Mouse (Mus musculus) CD4-positive helper T cell, adult 2 months (primary cell): ENCODE measurements around the gene Ccdc71l.

ENCODE experiments used
- DNase-seq: peaks from one replicate; pipeline ENCODE4 v3.0.0-alpha.2; 2012; ENCODE audit warnings: low read depth, missing footprints, low spot score

Gene Ccdc71l

DNA sequence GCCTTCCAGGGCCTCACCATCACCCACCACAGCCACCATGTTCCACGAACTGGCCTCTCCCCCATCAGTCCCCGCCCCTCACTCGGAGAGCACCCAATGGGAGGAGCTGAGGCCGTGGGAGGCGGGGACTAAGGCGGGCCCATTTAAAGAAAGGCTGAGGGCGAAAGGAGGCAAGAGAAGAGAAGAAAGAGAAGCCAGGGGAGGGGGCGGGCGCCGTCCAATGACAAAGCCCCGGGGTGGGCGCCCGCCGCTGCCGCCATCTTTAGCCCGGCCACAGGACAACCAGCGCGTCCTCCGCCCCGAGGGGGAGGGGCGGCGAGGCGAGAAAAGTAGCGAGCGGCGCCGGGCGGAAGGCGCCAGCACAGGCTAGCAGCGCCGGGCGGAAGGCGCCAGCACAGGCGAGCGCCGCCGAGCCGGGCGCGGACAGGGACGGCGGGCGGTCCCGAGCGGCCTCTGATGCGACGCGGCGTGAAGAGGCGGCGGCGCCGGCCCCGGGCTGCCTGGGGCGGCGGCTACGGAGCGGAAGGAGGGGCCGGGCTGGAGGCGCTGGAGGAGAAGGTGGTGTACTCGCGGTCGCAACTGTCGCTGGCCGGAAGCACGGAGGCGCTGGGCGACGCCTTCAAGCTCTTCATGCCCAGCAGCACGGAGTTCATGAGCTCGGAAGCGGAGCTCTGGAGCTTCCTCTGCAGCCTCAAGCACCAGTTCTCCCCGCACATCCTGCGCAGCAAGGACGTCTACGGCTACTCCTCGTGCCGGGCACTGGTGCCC, at the start of gene Ccdc71l:
Gene Ccdc71l (plus strand): TSS at position 177 of the 768 bp plus-strand sequence.
- DNase-seq = peak; percentile 88

DNA sequence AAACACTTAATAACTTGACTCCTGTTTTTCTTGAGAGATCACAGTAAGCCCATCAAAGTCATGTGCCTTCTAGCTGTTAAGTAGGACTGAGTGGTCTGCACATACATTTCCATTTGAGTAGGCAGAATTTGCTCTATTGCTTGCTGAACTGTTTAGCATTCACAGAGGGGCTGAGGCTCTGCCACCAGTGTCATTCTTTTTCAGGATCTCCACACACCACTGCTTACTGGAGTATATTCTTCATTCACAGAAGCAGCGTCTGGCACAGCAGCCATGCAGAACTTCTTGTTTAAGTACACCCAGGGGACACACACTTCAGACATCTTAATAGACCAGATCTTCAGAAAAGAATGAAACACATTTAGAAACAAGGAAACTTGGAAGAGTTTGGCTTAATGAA, 39.4 kb upstream of the Ccdc71l start:
- no peak for DNase-seq

DNA sequence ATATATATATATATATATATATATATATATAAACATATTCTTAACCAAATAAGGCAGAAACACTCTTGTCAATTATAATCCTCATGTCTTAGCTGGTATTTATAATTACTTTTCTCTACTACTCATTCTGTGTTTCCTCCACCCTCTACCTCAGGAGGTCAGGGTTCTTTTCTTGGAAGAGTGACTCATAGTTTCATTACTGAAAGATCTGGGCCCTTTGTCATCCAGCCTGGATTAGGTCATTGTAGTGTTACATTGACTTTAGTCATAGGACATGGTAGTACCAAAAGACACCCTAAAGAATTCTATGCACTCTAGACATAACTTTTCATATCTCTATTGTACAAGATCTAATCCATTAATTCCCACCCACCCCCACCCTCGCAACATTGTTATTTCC, 35.0 kb upstream of the Ccdc71l start:
- DNase-seq = no peak

DNA sequence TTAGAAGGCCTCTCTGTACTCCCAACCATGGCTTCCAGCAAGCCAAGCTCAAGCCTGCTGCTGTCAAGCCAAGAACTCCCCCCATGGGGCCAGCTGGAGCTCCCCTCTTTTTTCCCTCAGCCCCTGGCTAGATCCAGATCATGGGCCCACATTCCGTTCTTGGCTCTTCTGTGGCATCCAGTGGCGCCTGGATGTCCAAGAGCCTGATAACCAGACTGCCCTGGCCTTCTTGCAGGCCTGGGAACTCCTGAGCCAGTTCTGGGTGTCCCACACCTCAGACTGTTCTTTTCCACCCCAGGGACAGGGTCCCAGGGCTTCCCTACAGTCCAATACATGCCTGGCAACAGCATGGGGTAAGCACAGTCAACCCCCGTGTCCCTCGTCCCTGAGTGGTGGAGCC, 32.4 kb upstream of the Ccdc71l start:
- no peak for DNase-seq

DNA sequence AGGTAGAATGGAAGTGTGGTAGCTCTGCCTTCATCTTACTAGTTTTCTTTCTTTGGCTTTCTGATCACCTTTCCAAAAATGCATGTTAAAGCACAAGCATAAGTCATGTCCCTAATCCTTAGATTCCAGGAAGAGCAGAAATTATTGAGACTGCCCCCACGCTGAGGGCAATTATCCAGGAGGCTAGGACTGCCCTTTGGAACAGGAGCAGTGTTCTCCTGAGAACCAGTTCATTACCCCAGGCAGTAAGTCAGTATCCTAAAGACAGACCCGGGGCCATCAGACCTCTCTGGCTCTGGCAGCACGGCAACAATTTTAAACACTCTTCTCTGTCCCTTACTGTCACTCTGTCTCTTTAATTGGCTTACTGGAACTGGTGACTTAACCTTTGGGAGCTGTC, 30.0 kb upstream of the Ccdc71l start:
- DNase-seq = no peak

DNA sequence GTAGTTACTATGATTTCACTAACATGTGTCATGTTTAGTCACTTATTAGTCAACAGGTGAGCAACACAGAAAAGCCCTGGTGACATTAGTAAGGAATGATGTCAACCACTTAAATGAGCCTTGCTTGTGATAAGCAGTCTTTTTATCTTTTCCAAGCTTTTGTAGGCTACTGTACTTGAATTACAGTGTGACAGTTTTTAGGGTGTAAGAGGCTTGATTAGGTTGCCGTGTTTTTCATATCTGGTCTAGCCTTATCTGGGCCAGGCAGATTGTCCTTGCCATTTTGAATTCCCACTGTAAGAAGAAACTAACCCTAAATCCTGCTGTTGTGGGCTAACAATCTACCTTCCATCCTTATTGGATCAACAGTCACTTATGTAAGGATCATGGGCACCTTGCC, 26.6 kb upstream of the Ccdc71l start:
- DNase-seq = no peak

DNA sequence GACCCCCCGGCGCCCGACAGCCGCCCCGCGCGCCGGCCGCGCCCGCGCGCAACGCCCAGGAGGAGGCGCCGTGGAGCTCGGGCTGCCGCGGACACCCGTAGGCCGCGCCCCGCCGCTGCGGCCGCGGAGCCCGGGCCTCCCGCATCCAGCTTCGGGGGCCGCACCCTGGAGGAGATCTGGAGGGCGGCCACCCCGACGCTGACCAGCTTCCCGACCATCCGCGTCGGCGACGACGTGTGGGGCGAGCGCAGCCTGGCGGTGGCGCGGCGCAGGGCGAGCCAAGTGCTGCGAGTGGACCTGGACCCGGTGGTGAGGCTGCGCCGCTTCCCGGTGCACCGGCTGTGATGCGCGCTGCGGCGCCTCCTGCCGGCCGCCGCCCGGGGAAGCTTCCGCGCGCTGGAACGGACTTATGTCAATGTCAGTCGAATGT, 807 bp downstream of the Ccdc71l start:
- peak; percentile 90 for DNase-seq

DNA sequence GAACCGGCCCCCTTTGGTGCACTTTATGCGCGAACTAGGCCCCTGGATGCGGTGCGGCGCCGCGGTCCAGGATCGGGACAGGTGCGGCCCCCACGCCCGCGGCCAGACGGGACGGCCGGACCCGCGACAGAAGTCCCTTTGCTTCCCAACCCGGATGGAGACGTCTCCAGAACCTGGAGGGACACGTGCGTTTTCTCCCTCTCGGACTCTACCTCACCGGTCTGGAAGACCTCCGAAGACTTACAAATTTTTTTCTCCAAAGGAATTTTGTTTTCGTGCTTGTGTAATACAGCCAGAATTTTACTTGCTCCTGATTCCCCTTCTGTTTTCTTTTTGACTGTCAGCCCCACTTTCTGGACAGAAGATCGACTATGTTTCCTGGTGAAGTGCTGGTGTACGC, 1.2 kb downstream of the Ccdc71l start:
- no peak for DNase-seq

DNA sequence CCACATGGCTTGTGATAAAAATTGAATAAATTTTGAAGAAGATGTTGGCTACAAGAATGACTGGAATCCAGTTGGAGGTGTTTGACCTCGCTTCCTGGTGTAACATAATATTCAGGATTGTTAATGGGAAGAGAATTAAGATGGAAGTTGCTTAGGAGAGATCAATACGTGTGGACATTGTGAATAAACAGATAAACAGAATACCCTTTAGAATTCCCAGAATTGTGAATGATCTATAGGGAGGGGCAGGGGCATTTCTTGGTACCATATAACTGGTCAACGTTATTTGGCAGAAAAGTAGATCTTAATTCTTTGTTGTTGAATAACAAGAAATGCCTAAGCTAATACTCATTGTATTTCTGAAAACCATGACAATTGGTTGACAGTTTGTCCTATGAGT, 2.0 kb downstream of the Ccdc71l start:
- no peak for DNase-seq

DNA sequence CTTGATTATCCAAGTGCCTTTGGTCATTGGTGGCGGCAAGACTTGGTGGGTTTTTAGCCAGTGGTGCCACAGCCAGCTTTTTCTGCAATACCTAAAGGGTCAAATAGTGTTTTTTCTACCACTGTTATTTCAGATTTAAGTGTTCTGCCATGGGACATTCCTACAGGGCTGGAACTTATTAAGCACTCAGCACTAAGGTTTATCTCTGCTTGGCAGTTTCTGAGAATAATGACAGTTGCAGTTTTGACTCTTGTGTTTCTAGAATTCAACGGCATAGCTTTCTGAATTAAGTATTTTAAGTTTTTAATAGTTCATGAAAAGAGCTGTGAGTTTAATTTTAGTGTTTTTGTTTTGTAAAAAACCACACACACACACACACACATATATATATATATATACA, 2.5 kb downstream of the Ccdc71l start:
- DNase-seq = no peak

DNA sequence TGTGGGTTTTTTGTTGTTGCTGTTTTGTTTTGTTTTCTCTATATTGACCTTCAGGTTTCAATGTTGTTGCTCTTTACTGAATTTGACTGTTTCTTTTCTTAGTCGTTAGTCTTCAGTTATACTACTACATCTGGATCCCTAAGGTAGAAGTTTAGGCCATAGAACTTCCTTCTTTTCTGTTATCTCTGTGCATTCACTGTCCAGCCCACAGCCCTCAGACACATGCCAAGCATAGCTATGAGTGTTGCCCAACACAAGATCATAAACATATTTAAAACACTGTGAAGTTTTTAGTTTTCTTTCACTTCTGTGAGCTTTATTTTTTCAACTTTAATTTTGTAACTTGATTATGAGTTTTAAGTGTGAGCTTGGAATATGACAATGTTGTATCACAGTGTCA, 41.0 kb downstream of the Ccdc71l start:
- no peak for DNase-seq

DNA sequence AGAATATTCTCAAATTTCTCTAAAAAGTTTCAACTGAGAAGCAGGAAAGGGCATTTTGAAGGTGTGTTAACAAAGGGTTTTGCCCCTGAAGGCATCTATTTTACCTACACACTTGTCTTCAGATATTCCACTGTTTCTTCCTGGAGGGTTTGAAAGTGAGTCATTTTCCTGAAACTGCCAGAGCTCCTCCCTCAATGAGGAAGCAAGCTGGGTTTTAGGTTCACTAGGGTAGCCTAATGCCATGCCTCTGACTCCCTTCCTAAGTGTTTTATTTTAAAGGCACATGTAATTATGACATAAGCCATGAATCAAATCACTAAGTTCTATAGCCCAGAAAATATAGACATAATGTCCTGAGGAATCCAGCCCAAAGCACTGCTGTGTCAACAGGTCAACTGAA, 49.3 kb downstream of the Ccdc71l start:
- DNase-seq = no peak

DNA sequence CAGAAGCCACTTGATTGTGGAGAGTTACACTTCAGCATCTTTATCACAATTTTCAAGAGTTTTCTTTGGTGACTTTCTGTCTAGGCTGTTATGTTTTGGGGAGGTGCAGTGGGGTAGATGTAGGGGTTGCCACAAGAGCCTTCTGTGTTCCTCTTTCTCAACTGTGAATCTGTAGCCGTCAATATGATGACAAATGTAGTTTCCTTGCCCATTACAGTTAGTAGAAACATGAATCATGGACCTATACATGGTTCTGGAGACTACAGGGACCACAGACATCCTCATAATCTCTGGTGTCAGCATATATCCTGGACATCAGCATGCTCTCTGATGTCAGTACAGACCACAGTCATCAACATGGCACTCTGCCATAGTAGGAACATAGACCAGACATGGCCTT, 52.5 kb downstream of the Ccdc71l start:
- no peak for DNase-seq
